Mouse (Mus musculus) CD4-positive, CD25-positive, alpha-beta regulatory T cell, adult 4 months (primary cell): ENCODE results near the gene Lrrfip1. TPM values are rescaled to one million over a fixed set of nuclear protein-coding genes. Genes with fewer than 3 reads are reported as not detected.

Experiments
- ATAC-seq: one replicate; pipeline ENCODE4 v1.8.0; 2017
- polyA plus RNA-seq, 2 experiments: library from polyadenylated mRNA; unstranded; fragments of 100-300 nt; shearing (Covaris generic); gene quantifications; one replicate each; pipeline ENCODE4 v1.2.1; 2017

The Lrrfip1 gene
- polyA plus RNA-seq, 2 experiments from 2014 or later = 175 to 217 TPM

DNA sequence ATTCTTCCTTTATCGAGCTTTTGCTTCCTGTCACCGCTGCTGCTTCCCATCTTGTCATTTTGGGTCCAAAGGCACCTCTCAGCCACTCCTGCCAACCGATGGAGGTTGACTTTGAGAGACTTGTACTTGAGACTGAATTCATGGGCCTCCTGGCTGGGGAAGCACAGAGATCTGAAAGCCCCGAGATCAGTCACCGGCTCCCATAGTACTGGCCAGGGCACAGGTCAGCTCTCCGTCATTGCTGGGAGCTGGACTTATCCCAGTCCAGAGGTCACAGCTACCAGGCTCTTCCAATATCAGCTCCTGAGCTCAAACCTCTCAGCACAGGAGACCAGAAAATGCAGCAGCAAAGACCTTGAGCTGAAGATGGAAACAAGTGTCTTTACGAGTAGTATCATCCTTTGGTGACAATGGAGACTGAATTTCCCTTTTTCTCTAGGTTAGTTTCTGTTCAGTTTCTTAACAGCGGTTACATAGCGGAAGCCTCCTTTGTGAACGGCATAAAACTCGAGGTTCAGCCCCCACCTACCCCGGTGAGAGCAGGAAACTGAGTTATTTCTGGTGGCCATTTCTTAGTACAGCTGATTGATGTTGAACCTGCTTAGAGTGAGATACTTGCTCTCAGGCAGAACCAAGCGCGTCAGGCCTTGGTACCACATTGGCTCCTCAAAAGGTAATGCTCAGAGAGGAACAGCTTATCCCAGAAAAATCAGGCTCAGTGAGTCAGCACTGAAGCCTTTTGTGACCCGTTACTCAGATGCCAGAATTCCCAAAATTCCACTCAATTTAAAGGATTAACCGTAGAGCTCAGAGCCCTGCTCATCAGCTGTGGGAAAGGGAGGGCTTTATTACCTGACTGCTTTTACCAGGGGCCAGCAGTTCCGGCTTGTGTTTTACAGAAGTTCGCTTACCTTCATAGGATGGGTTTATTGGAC, 59.0 kb downstream of the Lrrfip1 start:
- peak; percentile 63 for ATAC-seq

DNA sequence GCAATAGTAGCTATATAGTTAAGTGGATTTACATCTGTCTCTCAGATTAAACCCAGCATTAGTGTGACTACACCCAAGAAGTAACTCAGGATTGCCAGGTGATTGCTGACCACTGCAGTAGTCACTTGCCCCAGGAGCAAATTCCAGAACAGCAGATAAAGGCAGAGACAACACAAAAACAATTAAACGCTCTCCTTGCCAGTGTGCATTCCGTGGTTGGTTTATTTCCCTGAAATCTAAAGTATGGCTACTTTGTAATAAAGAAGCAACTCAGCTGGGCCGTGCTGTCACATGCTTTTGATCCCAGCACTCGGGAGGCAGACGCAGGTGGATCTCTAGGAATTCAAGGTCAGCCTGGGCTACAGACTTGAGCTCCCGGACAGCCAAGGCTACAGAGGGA, 59.7 kb downstream of the Lrrfip1 start:
- no peak for ATAC-seq

DNA sequence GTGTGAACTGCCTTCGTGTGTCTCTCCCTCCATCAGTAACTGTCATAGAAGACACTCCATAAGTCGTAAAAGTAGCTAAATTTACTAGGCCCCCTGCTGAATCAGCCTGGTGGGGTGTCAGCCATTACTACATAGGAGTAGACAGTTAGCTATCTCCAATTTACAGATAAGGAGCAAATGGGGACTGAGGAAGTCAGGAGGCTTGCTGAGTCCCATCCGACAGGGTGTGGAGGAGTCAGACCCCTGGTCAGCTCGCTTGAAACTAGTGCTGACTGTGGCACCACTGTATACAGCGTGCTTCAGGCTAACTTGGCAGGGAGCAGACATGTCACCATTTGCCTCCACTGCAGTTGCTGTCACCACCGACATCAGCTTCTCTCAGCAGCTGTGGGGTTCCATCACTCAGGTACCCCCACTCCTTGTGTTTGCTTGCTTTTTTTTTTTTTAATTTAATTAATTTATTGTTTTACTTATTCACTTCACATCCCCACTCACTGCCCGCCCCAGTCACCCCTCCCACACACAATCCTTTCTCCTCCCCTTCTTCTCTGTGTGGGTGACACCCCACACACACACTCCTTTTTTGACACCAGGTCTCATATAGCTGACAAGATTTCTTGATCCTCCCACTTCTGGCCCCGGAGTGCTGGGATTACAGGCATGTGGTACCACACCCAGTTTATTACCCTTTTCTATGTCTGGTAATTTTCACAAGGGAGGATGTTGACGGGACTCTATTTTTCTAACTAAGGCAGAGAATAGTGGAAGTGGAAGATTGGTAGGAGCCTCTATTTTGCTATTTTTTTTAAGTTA, 61.5 kb downstream of the Lrrfip1 start:
- no peak for ATAC-seq

DNA sequence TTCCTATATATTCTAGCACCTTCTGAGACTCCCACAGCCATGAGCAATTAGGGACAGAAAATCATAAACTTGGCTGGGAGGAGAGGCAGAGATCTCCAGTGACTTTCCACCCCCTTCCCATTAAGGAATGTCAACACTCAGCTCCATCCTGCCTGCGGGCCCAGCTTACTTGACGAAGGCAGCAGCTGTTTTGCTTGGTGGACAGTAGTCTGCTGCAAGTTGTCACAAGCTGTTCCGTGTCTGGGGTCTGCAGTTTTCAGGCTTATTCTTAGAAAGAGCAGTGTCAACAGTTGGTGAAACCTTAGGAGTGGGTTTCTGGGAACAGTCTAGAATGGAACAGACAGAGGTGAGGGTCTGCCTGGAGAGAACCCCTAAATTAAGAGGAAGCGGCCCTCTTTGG, 62.6 kb downstream of the Lrrfip1 start:
- no peak for ATAC-seq

DNA sequence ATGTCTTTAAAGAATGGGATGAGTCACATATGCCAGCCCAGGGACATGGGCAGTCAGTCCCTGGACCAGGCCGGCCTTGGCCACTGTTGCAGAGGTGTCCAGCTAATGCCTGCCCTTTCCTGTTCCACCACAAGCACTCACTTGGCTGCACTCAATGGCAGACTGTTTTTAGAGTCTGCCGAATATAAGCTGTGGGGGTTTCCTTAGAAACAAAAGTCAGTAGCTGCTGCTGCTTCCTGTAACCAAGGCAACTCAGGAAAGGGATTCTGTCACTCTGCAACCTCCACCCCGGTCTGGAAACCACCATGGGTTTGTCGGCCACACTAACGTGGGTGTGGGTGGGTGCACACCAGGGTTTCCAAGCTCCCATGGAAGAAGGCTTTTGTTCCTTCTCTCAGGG, 63.8 kb downstream of the Lrrfip1 start:
- ATAC-seq = peak; percentile 65

DNA sequence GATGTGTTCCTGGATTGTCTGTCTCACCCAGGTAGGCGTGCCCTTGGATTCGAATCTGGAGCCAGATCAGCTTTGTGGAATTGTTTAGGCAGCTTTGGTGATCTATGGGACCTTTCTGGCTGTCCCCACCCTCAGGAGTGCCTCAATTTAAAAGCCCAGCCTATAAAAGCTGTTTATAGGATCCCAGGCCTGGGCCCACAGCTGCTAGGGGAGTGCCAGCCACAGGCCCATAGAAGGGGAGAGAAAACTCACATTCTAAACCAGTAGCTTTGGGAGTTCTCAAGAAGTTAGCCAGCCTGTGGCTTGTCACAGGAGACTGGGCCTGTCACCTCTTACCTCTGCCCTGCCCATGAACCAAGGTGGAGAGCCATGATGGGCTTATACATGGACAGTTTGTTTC, 65.5 kb downstream of the Lrrfip1 start:
- no peak for ATAC-seq

DNA sequence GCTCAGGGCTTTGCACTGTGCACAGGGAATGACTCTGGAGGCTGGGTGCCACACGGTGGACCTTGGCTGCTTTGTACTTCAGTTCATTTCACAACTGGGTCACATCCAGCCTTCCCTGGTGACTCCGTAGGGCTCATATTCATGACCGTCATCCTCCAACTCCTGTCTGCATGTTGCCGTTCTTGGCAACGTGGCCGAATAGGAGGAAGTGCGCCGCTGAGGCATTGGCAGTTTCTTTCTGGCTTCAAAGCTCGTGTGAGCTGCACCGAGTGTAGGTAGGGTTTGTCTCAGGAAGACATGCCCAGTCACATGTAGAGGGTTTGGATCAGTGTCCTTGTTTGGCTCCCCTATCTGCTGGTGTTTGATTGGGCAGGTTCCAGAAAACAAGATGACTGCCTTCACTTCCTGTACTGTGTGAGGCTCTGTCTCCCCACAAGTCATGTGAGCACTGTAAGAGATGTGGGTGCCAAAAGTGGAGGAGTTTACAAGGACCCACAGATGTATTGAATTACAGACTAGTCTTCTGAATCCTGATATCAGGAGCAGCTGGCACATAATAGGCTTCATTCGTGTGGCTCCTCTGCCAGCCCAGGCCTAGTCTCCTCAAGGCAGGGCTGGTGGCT, 66.5 kb downstream of the Lrrfip1 start:
- ATAC-seq = peak; percentile 75

DNA sequence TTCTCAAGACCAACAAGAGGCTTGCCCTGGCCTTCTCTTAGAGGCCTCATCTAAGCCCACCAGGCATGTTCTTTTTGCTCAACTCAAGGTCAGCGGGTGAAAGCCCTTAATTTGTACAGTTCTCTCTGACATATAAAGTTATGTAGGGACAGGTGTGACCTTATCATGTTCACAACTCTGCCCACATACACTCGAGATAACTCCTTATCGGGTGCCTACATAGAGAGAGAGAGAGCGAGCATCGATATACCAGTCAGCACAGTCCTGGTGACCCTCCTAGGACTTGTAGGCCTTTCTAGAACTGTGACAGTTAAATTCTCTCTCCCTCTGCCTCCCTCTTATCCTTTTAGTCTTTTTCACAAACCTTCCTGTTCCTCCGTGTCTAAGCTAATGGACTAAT, 67.5 kb downstream of the Lrrfip1 start:
- no peak for ATAC-seq

DNA sequence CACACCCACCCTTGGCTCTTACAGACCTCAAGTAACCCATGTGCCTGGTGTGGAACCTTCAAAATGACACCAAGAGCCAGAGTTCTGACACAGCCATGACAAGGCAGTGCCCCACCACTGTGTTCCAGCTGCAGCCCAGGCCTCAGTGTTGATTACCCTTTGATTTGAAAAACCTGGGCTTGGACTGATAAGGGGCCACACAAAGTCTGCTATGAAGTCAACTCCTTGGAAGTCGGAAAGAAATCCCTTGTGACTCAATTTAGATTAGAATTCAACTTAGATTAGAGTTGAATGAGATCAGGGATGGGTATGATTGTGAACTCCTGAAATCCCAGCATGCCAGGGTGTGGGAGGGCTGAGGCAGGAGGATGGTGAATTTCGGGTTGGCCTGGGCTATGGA, 68.1 kb downstream of the Lrrfip1 start:
- ATAC-seq = no peak

DNA sequence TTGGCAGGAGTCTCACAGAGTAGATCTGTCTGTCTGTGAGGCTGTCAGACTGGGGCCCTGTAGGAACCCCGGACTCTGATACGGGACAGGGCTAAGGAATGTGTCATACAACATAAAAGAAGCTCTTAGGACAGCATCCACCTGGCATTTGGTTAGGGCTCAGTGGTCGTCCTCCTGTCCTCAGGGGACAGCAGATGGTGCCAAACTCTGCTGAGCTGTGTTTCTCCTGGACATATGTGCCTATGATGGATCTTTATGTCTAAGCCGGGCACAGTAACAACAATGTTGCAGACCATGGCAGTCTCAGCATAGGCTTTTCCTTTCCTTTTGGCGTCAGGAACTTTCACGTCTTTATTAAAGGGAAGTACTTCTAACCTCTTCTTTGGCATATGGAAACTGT, 69.2 kb downstream of the Lrrfip1 start:
- no peak for ATAC-seq

DNA sequence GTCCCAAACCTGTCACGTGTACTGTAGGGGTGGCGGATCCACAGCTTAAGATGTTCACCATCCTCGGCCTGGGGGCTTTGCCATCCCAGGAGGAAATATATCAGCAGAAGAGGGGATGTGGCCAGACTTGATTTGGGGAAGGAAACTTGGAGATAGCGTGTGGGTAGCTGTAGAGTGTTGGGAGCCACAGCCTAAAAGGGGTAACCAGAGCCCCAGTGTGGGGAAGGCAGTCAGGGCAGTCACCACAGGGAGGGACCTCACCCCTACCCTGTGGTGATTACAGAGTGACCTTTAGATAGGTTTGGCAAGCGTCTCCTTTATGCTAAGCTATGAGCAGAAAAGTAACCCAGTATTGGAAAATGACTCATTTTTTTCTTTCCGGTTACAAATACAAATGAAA, 71.0 kb downstream of the Lrrfip1 start:
- ATAC-seq = peak; percentile 29

DNA sequence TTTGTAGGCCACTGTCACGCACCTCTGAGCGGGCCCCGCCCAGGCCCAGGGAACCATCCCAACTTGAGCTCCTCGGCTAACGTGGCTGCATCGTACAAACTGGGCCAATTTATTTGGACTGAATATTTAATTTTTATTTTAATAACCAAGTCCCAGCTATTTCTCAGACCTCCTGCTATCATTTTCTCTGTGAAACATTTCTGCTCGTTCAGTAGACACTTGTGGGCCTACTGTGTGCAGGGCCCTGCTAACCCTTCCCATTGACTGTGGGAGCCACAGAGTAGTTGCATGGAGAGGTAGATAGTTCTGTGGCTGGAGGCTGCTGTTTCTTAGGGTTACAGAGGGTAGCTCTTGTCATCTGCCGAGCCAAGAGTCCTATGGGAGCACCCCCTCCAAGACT, 72.0 kb downstream of the Lrrfip1 start:
- no peak for ATAC-seq

DNA sequence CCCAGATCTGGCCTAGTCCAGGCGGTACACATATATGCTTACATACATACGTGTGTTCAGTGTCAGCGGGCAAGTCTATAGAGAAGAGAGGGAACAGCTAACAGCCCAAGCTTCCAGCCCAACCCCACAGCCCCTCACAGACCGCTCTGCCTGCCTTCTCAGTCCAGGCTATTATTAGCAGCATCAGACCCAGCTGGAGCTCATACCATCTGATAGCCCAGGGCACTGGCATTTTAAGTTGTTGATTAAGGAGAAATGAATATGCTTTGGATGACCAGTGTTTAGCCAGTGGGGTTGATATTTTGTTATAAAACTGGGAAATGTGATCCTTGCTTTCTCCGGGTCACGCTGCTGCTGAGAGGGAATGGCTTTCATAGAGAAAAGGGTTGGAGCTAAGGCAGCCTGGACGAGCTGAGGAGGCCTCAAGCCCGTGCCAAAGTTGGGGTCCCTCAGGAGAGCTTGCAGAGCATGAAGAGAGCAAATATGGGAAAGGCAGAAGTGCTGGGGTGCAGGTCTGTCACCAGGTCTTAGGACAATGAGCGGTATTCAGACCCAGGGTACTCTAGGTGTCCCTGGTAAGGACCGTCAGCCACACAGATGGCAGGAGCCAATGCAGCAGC, 73.2 kb downstream of the Lrrfip1 start:
- ATAC-seq = no peak

DNA sequence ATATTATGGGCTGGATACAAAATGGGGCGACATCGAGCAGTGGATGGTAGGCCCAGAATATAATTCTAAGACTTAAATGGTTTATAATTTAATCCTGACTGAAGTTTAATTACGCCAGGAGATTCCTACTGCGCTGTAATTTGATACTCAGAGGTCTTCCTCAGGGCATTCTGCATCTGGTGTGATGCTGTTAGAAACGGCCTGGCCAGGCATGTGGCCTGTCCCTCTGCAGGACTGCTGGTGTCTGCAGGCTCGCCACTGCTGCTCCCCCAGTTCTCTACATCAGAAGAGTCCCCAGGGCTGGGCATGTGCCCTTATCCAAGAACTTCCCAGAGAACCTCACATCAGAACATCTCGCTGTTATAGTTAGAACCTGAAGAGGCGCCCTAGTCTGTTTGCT, 78.4 kb downstream of the Lrrfip1 start:
- no peak for ATAC-seq

DNA sequence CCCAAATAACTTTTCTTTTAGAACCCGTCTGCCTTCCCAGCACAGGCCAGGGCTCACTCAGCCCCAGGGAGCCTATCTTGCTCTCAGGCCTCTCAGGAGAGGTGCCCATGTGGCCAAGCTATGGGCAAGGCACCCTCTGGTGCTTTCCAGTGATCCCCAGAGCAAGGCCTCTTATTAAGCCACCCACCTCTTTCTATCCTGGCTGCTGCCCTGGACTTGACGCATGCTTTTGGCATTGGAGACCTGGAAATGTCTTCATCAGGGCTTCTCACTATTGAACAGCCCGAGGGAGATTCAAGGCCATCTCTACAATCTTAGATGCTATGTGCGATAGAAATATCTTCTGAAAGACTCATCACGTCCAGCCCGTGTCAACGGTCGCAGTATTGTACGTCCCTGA, 78.9 kb downstream of the Lrrfip1 start:
- ATAC-seq = no peak

DNA sequence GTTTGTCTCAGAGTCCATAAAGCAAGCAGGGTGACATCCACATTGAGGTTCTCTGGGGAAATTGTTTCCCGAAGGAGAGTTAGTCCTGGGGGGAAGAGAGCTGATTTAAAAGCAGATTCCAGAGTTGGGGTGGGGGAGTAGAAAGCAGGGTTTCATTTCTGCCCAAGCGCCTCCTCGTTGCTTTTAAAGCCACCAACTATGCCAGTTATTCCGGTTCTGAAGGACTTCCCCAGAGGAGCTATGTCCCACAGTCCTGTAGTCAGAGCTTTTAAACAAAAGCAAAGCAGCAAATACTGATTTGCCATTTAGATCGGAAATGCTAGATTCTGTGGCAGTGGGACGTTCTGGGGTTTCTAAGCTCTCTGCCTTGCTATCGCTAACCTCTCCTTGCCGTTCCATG, 79.4 kb downstream of the Lrrfip1 start:
- ATAC-seq = no peak

DNA sequence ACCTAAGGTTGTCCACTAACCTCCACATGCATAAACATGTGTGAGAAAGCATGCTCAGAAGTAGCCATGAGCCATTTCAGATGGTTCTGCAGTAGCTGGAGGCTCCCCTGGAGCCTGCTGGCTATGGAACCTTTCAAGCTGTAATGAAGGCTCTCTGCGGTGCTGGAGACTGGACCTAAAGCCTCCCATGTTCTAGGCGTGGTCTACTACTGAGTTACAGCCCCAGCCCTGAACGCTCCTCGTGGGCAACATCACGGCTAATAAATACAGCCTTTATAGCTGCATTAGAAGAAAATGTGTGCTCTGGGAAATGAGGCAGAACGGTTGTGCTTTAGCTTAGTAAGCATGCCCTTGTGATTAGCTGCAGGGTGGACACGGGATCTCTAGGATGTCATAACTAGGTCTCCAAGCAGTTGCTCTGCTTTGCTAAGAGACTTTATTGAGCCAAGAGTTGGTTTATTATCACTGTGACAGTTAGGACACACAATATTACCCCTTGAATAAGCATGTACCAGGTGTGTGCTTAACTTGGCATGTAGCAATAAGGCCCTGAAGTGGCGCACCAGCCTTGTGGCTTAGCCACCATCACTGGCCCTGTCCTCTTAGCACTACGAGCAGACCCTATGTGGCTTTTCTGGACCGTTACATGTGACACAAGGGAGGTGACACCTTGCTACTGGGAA, 81.3 kb downstream of the Lrrfip1 start:
- no peak for ATAC-seq

DNA sequence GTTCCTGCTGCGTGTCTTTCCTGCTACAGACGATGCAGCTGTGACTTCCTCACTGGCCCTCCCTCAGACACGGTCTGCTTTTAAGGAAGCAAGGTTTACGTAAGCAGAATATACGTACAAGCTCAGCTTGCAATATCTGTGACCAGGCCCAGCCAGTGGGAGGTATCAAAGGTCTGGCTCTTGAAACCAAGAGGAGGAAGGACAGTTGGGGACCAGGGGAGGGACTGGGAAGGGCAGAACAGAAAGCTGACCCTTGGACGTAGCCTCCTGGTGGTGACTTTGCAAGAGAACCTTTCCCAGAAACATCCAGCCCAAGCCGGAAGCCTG, 81.8 kb downstream of the Lrrfip1 start:
- peak; percentile 65 for ATAC-seq

DNA sequence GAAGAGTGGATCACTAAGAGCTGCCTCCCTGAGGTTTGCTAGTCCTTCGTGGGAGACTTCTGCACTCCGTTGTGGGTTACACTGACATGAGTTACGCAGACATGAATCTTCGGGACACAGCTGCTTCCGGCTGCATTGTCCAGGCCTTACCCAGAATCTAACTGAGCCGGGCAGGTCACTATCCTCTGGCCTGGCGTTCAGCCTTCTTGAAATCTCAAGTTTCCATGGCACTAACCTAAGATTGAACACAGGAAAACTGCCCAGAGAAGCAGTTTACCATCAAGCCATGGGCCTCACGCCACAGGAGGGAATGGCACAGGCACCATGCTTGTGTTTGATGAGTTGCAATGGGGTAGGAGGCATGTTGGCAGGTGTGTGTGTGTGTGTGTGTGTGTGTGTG, 85.8 kb downstream of the Lrrfip1 start:
- no peak for ATAC-seq

DNA sequence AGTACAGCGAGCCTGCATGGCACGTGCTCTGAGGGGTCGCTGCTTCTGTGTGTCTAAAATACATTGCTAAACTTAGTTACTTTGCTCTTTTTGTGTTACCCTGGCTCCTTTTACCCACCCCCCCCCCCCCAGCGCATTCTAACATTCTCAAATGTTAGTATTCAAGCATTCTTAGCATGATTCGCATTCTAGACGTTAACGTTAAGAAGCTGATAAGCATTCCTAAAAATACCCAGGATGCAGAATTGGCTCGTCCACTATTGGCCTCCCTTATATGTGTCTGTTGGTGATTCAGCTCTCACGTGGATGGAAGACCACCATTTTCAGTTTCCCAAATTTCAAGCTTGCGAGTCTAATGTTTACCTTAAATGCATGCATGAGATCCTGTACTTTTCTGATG, 86.5 kb downstream of the Lrrfip1 start:
- no peak for ATAC-seq

DNA sequence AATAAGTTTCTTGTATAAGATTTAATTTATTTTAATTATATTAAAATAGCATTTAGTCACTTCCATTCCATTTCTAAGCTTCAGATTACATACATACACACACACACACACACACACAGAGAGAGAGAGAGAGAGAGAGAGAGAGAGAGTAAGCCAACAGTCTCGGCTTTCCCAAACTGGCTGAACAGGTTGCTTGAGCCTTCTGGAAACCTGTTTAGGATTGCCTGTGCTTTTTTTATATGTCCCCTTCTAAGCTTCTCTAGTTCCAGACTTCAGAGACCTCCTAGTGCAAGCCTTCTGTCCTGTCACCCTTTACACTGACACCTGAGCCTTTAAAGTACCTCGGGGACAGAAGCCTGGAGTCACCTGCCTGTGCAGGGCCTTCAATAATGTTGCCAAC, 87.1 kb downstream of the Lrrfip1 start:
- no peak for ATAC-seq

DNA sequence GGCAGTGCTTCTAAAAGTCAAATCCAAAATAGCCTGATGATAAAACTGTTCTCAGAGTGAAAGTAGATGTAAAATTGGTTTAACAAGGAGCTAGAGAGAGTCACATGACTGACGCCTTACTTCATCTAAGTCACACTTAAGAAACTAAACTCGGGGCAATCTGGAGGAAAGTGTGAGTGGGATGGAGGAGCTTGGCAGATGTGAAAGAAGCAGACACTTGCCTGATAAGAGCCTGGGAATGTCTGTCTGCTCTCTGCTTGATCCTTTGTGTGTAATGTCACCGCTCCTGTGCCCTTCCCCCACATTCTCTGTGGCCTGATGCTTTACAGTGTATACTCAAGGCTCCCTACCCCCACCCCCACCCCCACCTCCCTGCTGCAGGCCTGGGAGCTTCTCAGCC, 87.8 kb downstream of the Lrrfip1 start:
- ATAC-seq = peak; percentile 59

DNA sequence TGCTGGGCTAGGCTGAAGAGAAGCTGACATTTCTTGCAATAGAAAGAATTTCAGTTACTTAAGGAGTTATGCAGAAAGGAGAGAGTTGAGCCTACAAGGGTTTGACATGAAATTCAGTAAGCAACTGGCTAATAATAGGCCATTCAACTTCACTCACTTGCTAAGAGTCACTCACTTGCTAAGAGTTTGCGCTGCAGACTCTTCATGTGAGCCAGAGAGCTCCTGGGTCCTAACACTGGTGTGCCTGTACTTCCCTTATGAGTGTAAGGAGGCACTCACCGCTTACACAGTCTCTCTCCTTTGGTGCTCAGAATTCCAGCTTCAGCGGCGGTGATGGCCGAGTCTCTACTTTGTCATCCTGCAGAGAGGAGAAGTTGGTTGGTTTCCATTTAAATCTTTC, 88.2 kb downstream of the Lrrfip1 start:
- ATAC-seq = no peak
